Mouse (Mus musculus) forebrain, embryonic 11.5 days (tissue): ENCODE measurements around the gene Ror2. TPM values are rescaled to one million over a fixed set of nuclear protein-coding genes. Genes with fewer than 3 reads are reported as not detected.
"Not testable (repeated sequence)": the region's sequence is repeated elsewhere in the genome, so short reads cannot be mapped to it uniquely, and the experiment has no call there.

Experiments
- ATAC-seq: fragments of 200-750 bp; cut with Nextera tagmentation; replicated peaks from 2 replicates; pipeline ENCODE4 v1.8.0; 2017; ENCODE audit warnings: moderate TSS enrichment; ENCODE audit not compliant: low FRiP score
- DNase-seq: peaks from one replicate; pipeline ENCODE4 v3.0.0-alpha.2; 2017; ENCODE audit warnings: low spot score
- H3K27ac ChIP-seq: fragments of 300-500 bp; sonication (generic); 2 replicates; pipeline ENCODE4 v1.5.1; 2014; ENCODE audit warnings: low read depth, low read length
- H3K27me3 ChIP-seq: fragments of 300-500 bp; sonication (generic); 2 replicates; pipeline ENCODE4 v1.6.1; 2014; ENCODE audit warnings: mild to moderate bottlenecking, low read length, mixed read lengths; ENCODE audit not compliant: control insufficient read depth, insufficient read depth
- H3K36me3 ChIP-seq: fragments of 300-500 bp; sonication (generic); 2 replicates; pipeline ENCODE4 v1.6.1; 2014; ENCODE audit warnings: mild to moderate bottlenecking, low read length, moderate library complexity, mixed read lengths; ENCODE audit not compliant: control insufficient read depth, insufficient read depth
- H3K4me1 ChIP-seq: fragments of 300-500 bp; sonication (generic); replicated peaks from 2 replicates; pipeline ENCODE4 v1.6.1; 2014; ENCODE audit warnings: low read length, mixed read lengths; ENCODE audit not compliant: control insufficient read depth, insufficient read depth
- H3K4me2 ChIP-seq: fragments of 300-500 bp; sonication (generic); 2 replicates; pipeline ENCODE4 v1.6.1; 2014; ENCODE audit warnings: low read depth, mild to moderate bottlenecking, low read length, moderate library complexity, mixed read lengths; ENCODE audit not compliant: severe bottlenecking
- H3K4me3 ChIP-seq: fragments of 300-500 bp; sonication (generic); 2 replicates; pipeline ENCODE4 v1.5.1; 2014; ENCODE audit warnings: low read depth, low read length
- H3K9ac ChIP-seq: fragments of 300-500 bp; sonication (generic); 2 replicates; pipeline ENCODE4 v1.6.1; 2014; ENCODE audit warnings: low read length
- H3K9me3 ChIP-seq: fragments of 300-500 bp; sonication (generic); 2 replicates; pipeline ENCODE4 v1.6.1; 2016; ENCODE audit warnings: low read length, mixed read lengths; ENCODE audit not compliant: control insufficient read depth
- WGBS: fragments of 180-500 bp; shearing (Covaris S2); extraction: QIAGEN DNeasy Blood & Tissue Kit; methylation state at CpG from one replicate; pipeline ENCODE4 v1.1.7; 2014; 5-methylcytosine and 5-hydroxymethylcytosine counted together
- polyA plus RNA-seq: library from polyadenylated mRNA; unstranded; fragments of >200 nt; fragmentation: Nextera tagmentation; extraction: Ambion mirVana; gene quantifications from 2 replicates; pipeline ENCODE4 v1.2.1, GENCODE M21; 2014

Ror2 gene
- 13.1 and 16.4 TPM in 2 replicates for polyA plus RNA-seq

- DNase-seq, result peak; percentile 92
Observed at GRCm38 (mm10) chr13:53285756-53286361, at the start of gene Ror2. TSS of gene Ror2 (minus strand) at chr13:53286124.

GRCm38 (mm10) chr13:53333769-53334168 lies 47.8 kb upstream of the Ror2 start:
- Histone ChIP-seq H3K9ac (no peak overlapping the region), H3K4me1 (no peaks in the 10 kb centered on the region), H3K36me3 (peaks cover 5% of the 10 kb centered on the region; the same call in 1 of the 2 replicates), H3K4me2 (no peak overlapping the region), H3K9me3 (no peaks in the 10 kb centered on the region), H3K27me3 (no peaks in the 10 kb centered on the region), H3K27ac (no peak overlapping the region), H3K4me3 (no peak overlapping the region)
- ATAC-seq, result no peak
- 93% methylated on average over 8 of the region's 8 CpGs for WGBS
- DNase-seq, result no peak

More at GRCm38 (mm10) chr13:53285756-53286361, at the start of gene Ror2:
- WGBS, result 2% methylated on average over 63 of the region's 68 CpGs
- Histone ChIP-seq H3K4me1 (peaks cover 13% of the 10 kb centered on the region; the same call in 1 of the 2 replicates), H3K27ac (peak within 1 kb of the TSS; percentile 59), H3K4me2 (peak within 1 kb of the TSS; percentile 66), H3K27me3 (peaks cover 17% of the 10 kb centered on the region; the same call in 1 of the 2 replicates), H3K9me3 (no peaks in the 10 kb centered on the region), H3K36me3 (no peaks in the 10 kb centered on the region), H3K4me3 (peak within 1 kb of the TSS; percentile 57), H3K9ac (peak within 1 kb of the TSS; percentile 82)
- peak; percentile 82 for ATAC-seq

- Histone ChIP-seq H3K9me3 (no peaks in the 10 kb centered on the region), H3K4me2 (no peak overlapping the region), H3K36me3 (no peaks in the 10 kb centered on the region), H3K27me3 (no peaks in the 10 kb centered on the region), H3K27ac (no peak overlapping the region), H3K4me3 (no peak overlapping the region), H3K4me1 (no peaks in the 10 kb centered on the region), H3K9ac (no peak overlapping the region)
- 85% methylated on average over 2 of the region's 2 CpGs for WGBS
- no peak for ATAC-seq
- DNase-seq, result no peak
Observed at GRCm38 (mm10) chr13:53330246-53330645, 44.3 kb upstream of the Ror2 start.

DNA sequence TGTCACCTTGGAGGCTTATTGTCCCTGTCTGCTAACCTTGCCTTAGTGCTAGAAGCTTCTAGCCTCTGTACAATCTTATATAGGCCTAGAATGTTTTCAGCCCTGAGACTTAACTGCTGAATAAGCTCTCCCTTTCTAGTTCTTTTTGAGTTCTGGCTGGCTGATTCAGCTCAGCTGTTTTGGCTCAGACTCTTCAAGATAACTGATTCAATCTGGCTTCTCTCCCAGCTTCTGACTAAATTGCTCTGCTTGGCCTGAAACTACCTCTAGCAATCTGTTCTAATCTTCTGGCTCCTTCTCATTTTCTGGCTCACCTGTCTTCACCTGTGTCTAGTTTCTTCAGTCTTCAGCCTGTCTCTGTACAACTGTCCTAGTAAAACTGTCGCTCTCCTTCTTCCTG lies 39.6 kb upstream of the Ror2 start:
- H3K27me3 ChIP-seq, result no peaks in the 10 kb centered on the region
- H3K4me3 ChIP-seq, result no peak overlapping the region
- no peaks in the 10 kb centered on the region for H3K4me1 ChIP-seq
- ATAC-seq, result no peak
- H3K9ac ChIP-seq, result no peak overlapping the region
- H3K4me2 ChIP-seq, result no peak overlapping the region
- 94% methylated on average over 1 of the region's 1 CpGs for WGBS
- H3K36me3 ChIP-seq, result no peaks in the 10 kb centered on the region
- H3K27ac ChIP-seq, result no peak overlapping the region
- H3K9me3 ChIP-seq, result no peaks in the 10 kb centered on the region
- DNase-seq, result no peak

DNA sequence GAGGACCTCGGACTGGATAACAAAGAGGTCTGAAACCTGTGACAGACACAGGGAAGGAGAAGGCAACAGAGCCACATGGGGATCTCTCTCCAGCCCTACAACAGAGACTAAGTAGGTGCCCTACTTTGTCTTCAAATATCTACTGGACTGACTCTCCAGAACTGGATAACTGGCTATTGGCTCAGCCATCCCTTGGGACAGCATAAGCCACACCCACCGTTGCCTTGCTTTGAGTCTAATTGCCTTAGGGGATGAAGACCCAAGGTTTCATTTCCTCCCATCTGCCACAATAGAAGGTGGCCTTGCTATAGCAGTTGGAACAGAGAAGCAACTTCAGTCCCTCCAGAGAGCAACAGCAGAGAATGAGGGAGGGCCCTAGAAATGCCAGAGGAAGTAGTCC lies 37.7 kb upstream of the Ror2 start:
- no peak overlapping the region for H3K9ac ChIP-seq
- 91% methylated on average over 2 of the region's 2 CpGs for WGBS

GRCm38 (mm10) chr13:53320899-53321298 lies 35.0 kb upstream of the Ror2 start:
- no peaks in the 10 kb centered on the region for H3K36me3 ChIP-seq
- WGBS, result 81% methylated on average over 12 of the region's 12 CpGs
- no peak for DNase-seq
- no peaks in the 10 kb centered on the region for H3K9me3 ChIP-seq
- H3K4me3 ChIP-seq, result no peak overlapping the region
- no peak overlapping the region for H3K27ac ChIP-seq
- H3K27me3 ChIP-seq, result no peaks in the 10 kb centered on the region
- H3K4me1 ChIP-seq, result no peaks in the 10 kb centered on the region
- no peak overlapping the region for H3K9ac ChIP-seq
- no peak overlapping the region for H3K4me2 ChIP-seq
- ATAC-seq, result no peak

More for the DNA sequence above, 37.7 kb upstream of the Ror2 start:
- H3K4me2 ChIP-seq, result no peak overlapping the region
- no peaks in the 10 kb centered on the region for H3K36me3 ChIP-seq
- no peaks in the 10 kb centered on the region for H3K27me3 ChIP-seq
- ATAC-seq, result no peak
- DNase-seq, result no peak
- no peaks in the 10 kb centered on the region for H3K9me3 ChIP-seq
- H3K4me1 ChIP-seq, result no peaks in the 10 kb centered on the region
- H3K4me3 ChIP-seq, result no peak overlapping the region
- no peak overlapping the region for H3K27ac ChIP-seq

- no peak overlapping the region for H3K27ac ChIP-seq
- 74% methylated on average over 11 of the region's 11 CpGs for WGBS
Observed at GRCm38 (mm10) chr13:53316515-53317295, 30.8 kb upstream of the Ror2 start.

DNA sequence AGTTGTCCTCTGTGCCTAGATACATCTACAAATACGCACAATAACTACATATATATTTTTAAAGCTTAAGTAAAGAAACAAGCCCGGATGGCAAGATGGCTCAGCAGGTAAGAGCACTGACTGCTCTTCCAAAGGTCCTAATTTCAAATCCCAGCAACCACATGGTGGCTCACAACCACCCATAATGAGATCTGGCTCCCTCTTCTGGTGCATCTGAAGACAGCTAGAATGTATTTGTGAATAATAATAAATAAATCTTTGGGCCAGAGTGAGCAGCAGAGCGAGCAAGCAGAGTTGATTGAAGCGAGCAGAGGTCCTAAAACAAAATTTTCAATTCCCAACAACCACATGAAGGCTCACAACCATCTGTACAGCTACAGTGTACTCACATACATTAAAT lies 29.8 kb upstream of the Ror2 start:
- H3K36me3 ChIP-seq, H3K4me1 ChIP-seq, DNase-seq, H3K27me3 ChIP-seq, ATAC-seq, H3K27ac ChIP-seq, H3K4me2 ChIP-seq, H3K9ac ChIP-seq, H3K4me3 ChIP-seq, H3K9me3 ChIP-seq: not testable (repeated sequence)
- 73% methylated on average over 4 of the region's 4 CpGs for WGBS

More at GRCm38 (mm10) chr13:53316515-53317295, 30.8 kb upstream of the Ror2 start:
- Histone ChIP-seq H3K4me2 (no peak overlapping the region), H3K36me3 (no peaks in the 10 kb centered on the region), H3K4me3 (no peak overlapping the region), H3K4me1 (no peaks in the 10 kb centered on the region), H3K27me3 (no peaks in the 10 kb centered on the region), H3K9ac (no peak overlapping the region), H3K9me3 (no peaks in the 10 kb centered on the region)
- DNase-seq (no peak), ATAC-seq (no peak)
